Mouse (Mus musculus) left cerebral cortex, adult 2 months (tissue): ENCODE results near the gene Utp3. TPM values are rescaled to one million over a fixed set of nuclear protein-coding genes. Genes with fewer than 3 reads are reported as not detected.

Source experiments
- DNase-seq, 2 experiments: peaks; one replicate each; pipeline ENCODE4 v3.0.0; 2021 to 2022; ENCODE audit warnings: low spot score in 2 of 2, mixed read lengths in 1 of 2; ENCODE audit errors: extremely low spot score in 1 of 2
- H3K27ac ChIP-seq: fragments of 200-600 bp; 2 replicates; pipeline ENCODE4 v1.8.1; 2022
- H3K4me3 ChIP-seq: fragments of 200-600 bp; 2 replicates; pipeline ENCODE4 v1.8.1; 2022
- CTCF ChIP-seq: fragments of 200-600 bp; IDR thresholded peaks from 2 replicates; pipeline ENCODE4 v1.8.1; 2022; ENCODE audit warnings: antibody characterized with exemption, mild to moderate bottlenecking, moderate library complexity
- intact Hi-C: fragments of 180-260 bp; cut with DNase I; formaldehyde crosslinking; loops from one replicate; pipeline ENCODE4 v1.15.1; 2025
- total RNA-seq, 2 experiments: library from RNA; stranded (reverse); gene quantifications; 2 replicates each; pipeline ENCODE4 v1.2.3; 2021

Utp3 gene
- total RNA-seq, 2 experiments from 2014 or later, result 25.8 to 31.5 TPM

DNA sequence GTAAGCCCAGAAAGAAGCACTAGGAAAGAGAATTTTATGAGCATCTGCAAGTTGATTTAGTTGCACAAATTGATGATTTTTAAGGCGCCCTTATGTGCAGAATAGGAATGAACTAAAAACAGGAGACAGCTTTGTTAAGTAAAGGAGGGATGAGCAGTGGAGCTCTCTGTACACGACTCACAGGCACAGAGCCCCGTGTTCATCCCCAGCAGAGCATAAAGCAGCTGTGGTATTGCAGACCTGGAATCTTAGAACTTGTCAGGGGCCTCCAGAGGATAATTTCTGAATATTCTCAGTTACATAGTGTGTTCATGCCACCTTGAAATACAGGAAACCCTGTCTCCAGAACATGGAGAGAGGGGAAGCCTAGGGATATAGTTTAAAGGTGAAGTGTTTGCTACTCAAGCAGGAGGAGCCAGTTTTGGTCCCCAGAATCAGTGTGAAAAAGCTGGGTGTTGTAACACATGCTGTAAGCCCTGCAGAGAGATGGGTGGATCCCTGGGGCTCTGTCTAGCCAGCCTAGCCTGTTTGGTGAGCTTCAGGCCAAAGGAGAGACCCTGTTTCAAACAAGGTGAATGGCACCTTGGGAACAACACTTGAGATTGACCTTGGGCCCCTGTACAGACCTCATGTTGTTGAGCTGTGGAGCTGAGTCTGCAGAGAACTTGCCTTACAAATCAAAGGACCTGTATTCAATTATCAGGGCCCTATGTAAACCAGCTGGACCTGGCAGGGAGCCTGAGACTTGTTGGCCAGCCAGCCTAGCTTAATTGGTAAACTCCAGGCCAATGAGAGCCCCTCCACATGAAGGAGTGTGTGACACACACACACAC, 21.5 kb downstream of the Utp3 start:
- no peak overlapping the region for H3K4me3 ChIP-seq
- no peak for TF ChIP-seq CTCF
- intact Hi-C loops, result no loop called here
- peak overlapping the region; percentile 28; the same call in 1 of the 2 replicates for H3K27ac ChIP-seq
- no peak for DNase-seq

DNA sequence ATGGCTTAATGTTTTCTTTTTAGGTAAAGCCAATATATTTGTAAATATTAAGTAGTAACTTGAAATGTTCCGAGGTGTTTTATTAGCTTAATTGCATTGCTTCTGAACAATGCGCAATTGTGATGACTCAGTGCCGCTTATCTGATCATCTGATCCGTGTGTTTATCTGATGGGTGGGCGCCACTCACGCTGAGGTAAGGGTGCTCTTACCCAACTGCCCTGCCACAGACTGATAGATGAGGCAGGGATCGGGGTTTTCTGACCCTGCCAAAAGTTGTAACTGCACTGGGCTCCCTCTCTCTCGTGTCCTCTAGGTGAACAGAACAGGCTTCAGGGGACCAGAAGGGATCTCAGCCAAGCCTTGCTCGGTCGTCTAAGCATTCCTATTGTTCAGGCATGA, 26.4 kb downstream of the Utp3 start:
- TF ChIP-seq CTCF, result no peak
- Histone ChIP-seq H3K4me3 (no peak overlapping the region), H3K27ac (no peak overlapping the region)
- intact Hi-C loops, result no loop called here
- DNase-seq, result no peak

DNA sequence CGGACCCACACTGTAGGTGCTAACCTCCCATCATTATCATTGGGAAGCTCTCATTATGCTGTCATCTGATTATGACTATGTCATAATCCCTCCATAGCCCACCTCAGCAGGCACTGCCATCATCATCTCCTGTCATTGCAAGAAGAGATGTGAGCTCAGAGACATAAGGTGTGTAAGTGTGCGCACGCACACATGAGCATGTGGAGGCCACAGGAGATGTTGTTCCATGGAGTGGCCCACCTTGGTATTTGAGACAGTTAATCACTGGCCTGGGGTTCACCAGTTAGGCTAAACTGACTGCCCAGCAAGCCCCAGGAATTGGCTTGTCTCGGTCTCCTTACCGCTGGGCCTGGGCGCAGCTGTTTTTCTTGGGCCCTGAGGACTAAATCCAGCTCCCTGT, 27.1 kb downstream of the Utp3 start:
- DNase-seq, result no peak
- Histone ChIP-seq H3K4me3 (no peak overlapping the region), H3K27ac (no peak overlapping the region)
- no peak for TF ChIP-seq CTCF
- intact Hi-C loops, result no loop called here

DNA sequence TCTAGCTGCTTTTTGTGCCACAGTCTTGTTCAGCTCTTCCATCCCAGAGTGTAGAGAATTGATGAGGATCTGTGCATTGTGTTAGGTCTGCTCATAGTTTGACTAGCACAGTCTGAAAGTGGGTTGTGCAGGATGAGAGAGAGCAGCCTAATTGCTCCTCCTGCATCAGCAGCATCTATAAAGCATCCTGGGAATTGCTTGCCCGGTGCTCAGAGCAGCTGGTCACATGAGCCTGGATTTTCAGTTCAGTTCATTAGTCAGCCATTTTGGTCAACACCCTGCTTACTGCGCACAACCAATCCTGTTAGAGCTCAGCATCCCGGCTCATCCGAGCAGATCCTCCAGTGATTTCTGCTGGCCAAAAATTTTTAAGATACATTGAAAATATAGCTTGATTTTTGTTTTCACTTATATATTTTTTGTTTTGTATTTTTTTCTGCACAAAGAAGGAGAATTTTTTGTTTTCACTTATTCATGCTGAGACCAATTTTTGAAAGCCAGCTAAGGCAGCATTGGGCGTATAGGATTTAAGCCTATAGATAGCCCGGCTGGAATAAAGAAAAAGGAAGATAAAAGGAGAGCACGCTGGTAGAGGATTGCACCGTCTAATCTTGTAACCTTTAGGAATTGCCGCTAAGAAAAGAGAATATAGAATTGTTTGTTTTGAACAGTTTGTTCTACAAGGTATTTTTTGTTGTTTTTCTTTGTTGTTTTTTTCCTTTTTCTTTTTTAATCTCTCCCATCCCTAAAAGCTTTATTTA, 29.2 kb downstream of the Utp3 start:
- Histone ChIP-seq H3K4me3 (peak overlapping the region; percentile 66), H3K27ac (peak overlapping the region; percentile 95)
- peak; percentile 81 to 86 for DNase-seq
- intact Hi-C loops, result loop anchor here (1.0 kb wide), 1 partner anchor 18 kb away; the partner anchor contains the start of gene Rufy3
- no peak for TF ChIP-seq CTCF

DNA sequence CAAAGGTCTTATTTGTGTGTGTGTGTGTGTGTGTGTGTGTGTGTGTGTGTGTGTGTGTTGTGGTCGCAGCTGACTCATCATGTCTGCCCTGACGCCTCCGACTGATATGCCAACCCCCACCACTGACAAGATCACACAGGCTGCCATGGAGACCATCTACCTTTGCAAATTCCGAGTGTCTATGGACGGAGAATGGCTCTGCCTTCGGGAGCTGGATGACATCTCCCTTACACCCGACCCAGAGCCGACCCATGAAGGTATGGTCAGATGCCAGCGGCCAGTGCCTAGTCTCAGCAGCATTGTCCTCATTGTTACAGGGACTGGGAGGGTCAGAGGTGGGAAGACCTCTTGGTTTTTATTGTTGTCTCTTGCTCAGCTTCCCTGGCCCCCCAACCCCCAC, 29.8 kb downstream of the Utp3 start:
- intact Hi-C loops, result no loop called here
- no peak for TF ChIP-seq CTCF

DNA sequence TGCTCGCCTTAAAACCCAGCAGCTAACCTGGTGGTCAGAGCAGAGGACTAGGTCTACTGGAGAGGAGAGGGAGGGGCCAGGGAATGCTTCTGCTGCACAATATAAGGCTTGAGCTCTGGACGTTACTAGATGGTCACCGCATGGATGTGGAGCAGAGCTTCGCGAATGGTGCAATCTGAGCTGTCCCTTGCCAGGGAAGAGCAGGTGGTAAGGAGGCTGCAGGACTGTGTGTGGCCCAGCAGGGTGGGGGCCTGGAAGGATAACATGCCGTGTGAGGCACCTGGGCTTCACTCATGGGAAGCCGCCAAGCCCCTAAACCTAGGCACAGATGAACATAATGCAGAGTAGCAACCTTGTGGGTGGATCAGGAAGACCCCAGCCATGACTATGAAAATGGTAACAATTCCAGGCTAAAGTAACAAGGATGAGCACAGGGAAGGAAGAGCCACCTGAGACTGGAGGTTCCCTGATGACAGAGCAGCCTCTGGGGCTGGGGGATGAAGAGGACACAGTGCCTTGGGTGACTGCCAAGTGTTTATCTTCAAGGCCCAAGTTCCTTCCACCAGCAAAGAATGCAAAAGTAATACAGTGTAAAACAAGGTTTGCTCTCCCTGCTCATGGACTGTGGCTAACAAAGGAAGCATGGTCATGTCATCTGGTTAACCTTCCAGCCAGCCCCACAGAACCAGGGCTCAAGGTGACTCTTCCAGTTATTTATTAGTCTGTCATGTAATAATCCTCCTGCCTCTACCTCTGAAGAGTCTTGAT, 32.3 kb downstream of the Utp3 start:
- intact Hi-C loops, result loop anchor here (5.0 kb wide), 1 partner anchor 34 kb away; the partner anchor contains the start of gene Utp3
- peak overlapping the region; percentile 66 for H3K4me3 ChIP-seq
- H3K27ac ChIP-seq, result peak overlapping the region; percentile 36; the same call in 1 of the 2 replicates
- peak; percentile 1; the same call in 1 of the 2 replicates for TF ChIP-seq CTCF
- DNase-seq, result no peak

More for the DNA sequence above, 29.8 kb downstream of the Utp3 start:
- Histone ChIP-seq H3K27ac (peak overlapping the region; percentile 95; the same call in 1 of the 2 replicates), H3K4me3 (peak overlapping the region; percentile 66)
- peak; percentile 31 to 42 for DNase-seq

DNA sequence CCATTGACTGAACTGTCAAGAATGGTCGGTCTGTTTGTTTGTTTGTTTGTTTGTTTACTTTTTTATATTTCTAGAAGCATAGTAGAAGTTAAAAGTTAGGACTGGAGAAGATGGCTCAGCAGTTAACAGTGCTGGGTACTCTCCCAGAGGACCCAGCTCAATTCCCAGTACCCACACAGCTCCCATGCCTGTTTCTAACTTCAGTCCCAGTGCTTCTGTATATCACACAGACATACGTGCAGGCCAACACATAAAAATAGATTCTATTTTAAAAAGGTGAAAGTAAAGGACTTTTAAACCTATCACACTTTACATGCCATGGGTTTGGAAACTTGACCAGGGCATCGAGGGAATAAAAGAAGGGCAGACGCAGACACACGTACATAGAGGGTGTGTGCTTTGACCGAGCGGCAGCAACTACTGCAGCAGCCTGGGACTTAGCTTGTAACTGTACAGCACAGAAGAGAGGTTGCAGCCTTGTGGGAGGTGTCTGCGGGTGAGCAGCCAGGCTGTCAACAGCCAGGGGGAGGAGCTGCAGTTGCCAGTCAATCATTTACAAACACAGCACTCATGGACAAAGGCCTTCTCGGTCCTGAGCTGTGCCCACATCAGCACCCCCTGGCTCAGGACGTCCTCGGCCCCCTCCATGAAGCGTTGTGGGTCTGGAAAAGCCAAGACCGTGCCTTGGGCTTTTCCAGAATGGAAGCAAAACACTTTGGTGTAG, 33.1 kb downstream of the Utp3 start:
- Histone ChIP-seq H3K4me3 (peak overlapping the region; percentile 66), H3K27ac (no peak overlapping the region)
- intact Hi-C loops, result loop anchor here (5.0 kb wide), 1 partner anchor 35 kb away; the partner anchor contains the start of gene Utp3
- DNase-seq, result no peak
- no peak for TF ChIP-seq CTCF

DNA sequence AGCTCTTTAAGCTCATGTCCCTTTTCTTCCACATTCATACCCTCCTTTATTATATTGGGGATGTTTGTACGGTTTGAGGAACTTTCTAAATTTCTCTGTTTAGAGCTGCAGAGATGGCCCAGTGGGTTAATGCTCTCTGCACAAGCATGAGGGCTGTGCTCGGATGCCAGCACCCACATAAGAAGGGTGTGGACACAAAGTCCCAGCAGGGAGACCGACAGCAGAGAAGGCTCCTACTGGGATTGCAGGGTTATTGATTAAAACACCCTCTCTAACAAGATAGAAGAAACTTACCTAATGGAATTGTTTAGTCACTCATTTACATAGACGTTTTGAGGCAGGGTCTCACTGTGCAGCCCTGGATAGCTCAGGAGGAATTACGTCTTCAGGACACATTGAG, 34.2 kb downstream of the Utp3 start:
- no peak for TF ChIP-seq CTCF
- Histone ChIP-seq H3K4me3 (peak overlapping the region; percentile 7; the same call in 1 of the 2 replicates), H3K27ac (no peak overlapping the region)
- intact Hi-C loops, result loop anchor here (5.0 kb wide), 1 partner anchor 36 kb away; the partner anchor contains the start of gene Utp3
- no peak for DNase-seq

DNA sequence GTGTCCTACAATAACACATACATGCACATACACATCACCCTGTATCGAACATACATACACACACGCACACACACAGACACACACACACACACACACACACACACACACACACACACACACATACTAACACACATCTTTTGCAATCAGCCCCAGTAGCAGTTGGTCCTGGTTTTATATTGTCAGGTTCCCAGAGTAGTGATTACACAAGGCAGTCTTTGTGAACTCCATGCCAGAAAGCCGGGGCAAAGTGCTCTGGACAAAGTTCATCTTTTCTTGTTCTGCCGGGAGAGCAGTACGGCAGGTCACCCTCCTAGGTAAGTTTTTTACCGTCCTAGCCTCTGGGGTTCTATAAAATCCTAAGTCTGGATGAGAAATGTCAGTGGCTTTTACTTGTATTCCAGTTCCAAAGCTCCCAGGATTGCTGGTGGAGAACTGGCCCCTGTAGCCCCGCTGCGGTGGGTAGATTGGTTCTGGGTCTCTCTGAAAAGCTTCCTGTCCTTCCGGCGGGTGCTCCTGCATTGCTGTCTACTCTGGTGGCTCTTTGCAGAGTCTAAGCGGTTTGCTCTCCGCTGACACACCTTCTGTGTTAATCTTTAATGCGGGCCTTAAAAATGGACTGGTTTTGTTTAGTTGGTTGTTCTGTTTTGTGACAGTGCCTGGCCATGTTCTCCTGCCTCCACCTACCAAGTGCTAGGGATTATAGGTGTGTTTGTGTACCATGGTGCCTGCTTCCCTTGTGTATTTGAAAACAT, 39.3 kb downstream of the Utp3 start:
- TF ChIP-seq CTCF, result no peak
- Histone ChIP-seq H3K4me3 (no peak overlapping the region), H3K27ac (no peak overlapping the region)
- intact Hi-C loops, result no loop called here
- no peak for DNase-seq

DNA sequence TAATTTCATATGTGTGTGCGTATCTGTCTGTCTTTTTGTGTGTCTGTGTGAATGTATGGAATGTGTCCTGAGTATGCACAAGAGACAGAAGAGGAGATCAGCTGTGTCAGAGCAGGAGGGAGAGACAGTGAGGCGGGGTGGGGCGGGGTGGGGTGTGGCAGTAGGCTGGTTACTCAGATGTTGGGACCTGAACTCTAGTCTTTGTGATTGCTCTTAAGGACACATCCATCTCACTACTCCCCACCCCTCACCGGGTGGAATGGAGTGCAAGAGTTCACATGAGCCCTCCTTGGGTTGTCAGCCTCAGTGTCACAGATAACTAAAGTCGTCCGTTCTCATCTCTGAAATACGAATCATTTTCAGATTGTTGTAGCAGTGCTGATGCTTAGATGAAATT, 39.9 kb downstream of the Utp3 start:
- Histone ChIP-seq H3K4me3 (no peak overlapping the region), H3K27ac (no peak overlapping the region)
- intact Hi-C loops, result no loop called here
- TF ChIP-seq CTCF, result no peak
- DNase-seq, result no peak
